Mouse (Mus musculus): ENCODE results near the gene Cdc20b. TPM values are rescaled to one million over a fixed set of nuclear protein-coding genes. Genes with fewer than 3 reads are reported as not detected.
"Not testable (repeated sequence)": the region's sequence is repeated elsewhere in the genome, so short reads cannot be mapped to it uniquely, and the experiment has no call there.

Cdc20b gene
- polyA plus RNA-seq, 1 experiment from 2014 or later = 0.86 TPM

DNA sequence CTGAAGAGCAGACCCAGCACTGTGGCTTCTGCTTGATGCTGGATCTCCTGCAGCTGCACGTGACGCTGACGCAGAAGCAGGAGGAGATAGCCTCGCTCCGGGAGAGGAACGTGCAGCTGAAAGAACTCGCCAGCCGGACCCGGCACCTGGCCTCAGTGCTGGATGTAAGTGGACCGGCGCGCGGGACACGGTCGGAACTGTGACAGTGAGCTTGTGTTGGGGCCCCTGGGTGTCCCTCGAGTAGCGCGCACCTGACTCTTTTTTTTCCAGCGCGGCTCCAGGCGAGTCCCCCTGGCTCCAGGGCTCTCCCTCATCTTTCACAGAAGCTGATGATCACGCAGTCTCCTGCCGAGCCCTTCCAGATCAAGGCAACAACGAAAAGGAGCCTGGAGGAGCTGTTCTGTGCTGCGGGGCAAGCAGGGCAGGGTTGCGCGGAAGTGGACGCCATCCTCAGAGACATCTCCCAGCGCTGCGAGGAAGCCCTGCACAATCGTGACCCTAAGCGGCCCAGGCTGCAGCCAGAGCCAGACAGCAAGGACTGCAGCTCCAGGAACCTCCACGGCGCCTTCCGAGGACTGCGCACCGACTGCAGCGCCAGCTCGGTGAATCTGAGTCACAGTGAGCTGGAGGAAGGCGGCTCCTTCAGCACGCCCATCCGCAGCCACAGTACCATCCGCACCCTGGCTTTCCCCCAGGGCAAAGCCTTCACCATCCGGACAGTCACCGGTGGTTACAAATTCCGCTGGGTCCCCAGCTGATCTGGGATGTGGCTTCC, 36.3 kb upstream of the Cdc20b start:
- WGBS = under 1% methylated on average over 46 of the region's 46 CpGs
- peak overlapping the region; percentile 71 for H3K9ac ChIP-seq
- peak overlapping the region; percentile 87 for H3K4me2 ChIP-seq
- H3K4me3 ChIP-seq = peak overlapping the region; percentile 47
- no peaks in the 10 kb centered on the region for H3K36me3 ChIP-seq
- H3K9me3 ChIP-seq = no peaks in the 10 kb centered on the region
- peaks cover 91% of the 10 kb centered on the region for H3K27me3 ChIP-seq
- H3K27ac ChIP-seq = peak overlapping the region; percentile 37; the same call in 1 of the 2 replicates
- H3K4me1 ChIP-seq (replicated peaks) = peaks cover 21% of the 10 kb centered on the region
- ATAC-seq (ENCODE audit: low FRiP score) = peak; percentile 60

GRCm38 (mm10) chr13:113000090-113000489, 34.8 kb upstream of the Cdc20b start:
- Histone ChIP-seq H3K9ac (no peak overlapping the region), H3K4me1 (replicated peaks) (peaks cover 10% of the 10 kb centered on the region), H3K4me3 (no peak overlapping the region), H3K27ac (no peak overlapping the region), H3K27me3 (peaks cover 76% of the 10 kb centered on the region), H3K36me3 (no peaks in the 10 kb centered on the region), H3K4me2 (no peak overlapping the region), H3K9me3 (no peaks in the 10 kb centered on the region)
- 81% methylated on average over 3 of the region's 3 CpGs for WGBS
- no peak for ATAC-seq (ENCODE audit: low FRiP score)

DNA sequence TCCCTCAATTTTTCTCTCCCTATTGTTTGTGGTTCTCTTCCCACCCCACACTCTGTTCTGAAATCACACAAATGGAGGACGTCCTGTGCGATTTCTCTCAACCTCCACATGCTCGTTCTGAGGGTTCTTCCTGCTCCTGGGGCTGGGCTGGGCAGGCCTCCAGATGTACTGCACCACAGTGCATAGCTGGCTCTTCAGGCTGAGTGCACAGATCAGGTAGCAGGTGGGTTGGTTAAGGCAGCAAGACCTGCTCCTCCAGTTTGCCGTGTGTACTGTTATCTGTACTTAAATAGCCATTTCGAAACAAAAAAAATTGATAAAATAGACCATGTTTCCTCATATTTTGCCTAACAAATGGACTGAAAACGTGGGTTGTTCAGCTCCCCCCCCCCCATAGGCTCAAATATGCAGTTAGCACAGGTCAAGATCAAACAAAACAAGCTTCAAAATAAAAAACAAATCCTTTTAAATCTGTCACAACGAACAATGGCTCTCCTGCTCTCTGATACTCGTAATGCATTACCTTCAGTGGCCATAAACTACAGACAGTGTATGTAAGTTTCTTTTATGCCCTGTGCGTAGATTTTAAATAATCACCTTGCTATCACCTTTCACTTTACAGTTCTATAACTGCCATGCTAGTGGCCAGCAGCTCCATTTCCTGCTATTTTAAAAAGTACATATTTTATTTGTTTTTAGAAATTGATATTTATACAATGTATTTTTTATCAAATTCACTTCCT, 34.2 kb upstream of the Cdc20b start:
- no peak overlapping the region for H3K4me2 ChIP-seq
- H3K27me3 ChIP-seq = peaks cover 70% of the 10 kb centered on the region
- no peak overlapping the region for H3K9ac ChIP-seq
- no peak for ATAC-seq (ENCODE audit: low FRiP score)
- no peak overlapping the region for H3K27ac ChIP-seq
- H3K4me3 ChIP-seq = no peak overlapping the region
- no peaks in the 10 kb centered on the region for H3K9me3 ChIP-seq
- 76% methylated on average over 9 of the region's 9 CpGs for WGBS
- H3K4me1 ChIP-seq (replicated peaks) = peaks cover 10% of the 10 kb centered on the region
- H3K36me3 ChIP-seq = no peaks in the 10 kb centered on the region

DNA sequence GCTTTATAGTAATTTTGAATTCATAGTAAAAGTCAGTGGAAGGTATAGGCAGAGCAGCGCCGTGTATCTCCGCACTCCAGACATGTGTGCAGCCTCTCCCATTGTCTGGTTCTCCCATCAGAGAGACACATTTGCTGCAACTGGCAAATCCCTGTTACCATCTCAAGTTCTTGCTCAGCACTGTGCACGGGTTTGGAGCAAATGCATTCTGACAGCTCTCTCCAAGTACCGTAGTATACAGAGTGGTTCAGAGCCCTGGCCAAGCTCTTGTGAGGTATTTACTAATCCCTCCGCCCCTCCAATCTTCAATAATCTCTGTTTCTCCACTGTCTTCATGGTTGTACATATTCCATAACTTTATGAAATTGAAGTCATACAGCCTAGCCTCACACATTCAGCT, 22.2 kb upstream of the Cdc20b start:
- Histone ChIP-seq H3K27ac (no peak overlapping the region), H3K9ac (no peak overlapping the region), H3K27me3 (0 out of 2 replicates have a peak, but pooled peaks cover 4% of the 10 kb centered on the region), H3K4me2 (no peak overlapping the region), H3K9me3 (no peaks in the 10 kb centered on the region), H3K4me1 (replicated peaks) (no peaks in the 10 kb centered on the region), H3K4me3 (no peak overlapping the region), H3K36me3 (no peaks in the 10 kb centered on the region)
- 88% methylated on average over 6 of the region's 6 CpGs for WGBS
- no peak for ATAC-seq (ENCODE audit: low FRiP score)

- not testable (repeated sequence) for H3K36me3 ChIP-seq; H3K4me2 ChIP-seq; H3K4me1 ChIP-seq (replicated peaks); H3K9me3 ChIP-seq; H3K27ac ChIP-seq; ATAC-seq (ENCODE audit: low FRiP score); H3K4me3 ChIP-seq; H3K9ac ChIP-seq; H3K27me3 ChIP-seq
- 63% methylated on average over 19 of the region's 20 CpGs for WGBS
Observed at GRCm38 (mm10) chr13:113013174-113013953, 21.5 kb upstream of the Cdc20b start.

DNA sequence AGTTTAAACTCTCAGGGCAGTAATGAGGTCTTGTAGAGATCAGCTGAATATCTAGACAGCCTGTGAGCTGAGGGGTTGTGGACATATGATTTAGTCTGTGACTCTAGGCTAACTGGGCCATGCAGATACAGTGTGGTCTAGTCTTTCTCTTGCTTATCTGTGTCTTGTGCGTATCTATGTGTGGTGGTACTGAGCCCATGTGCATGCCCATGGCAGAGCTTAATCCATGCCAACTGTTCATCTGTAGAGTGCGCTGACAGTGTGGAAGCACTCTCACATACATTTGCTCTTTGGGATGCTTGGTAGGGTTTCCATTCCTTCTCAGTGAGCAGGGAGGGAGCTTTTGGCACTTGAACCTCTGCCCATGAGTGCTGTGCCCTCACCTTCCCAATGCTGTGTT, 13.4 kb upstream of the Cdc20b start:
- Histone ChIP-seq H3K9me3 (no peaks in the 10 kb centered on the region), H3K27ac (no peak overlapping the region), H3K36me3 (no peaks in the 10 kb centered on the region), H3K9ac (no peak overlapping the region), H3K27me3 (0 out of 2 replicates have a peak, but pooled peaks cover 10% of the 10 kb centered on the region), H3K4me3 (no peak overlapping the region), H3K4me1 (replicated peaks) (no peaks in the 10 kb centered on the region), H3K4me2 (no peak overlapping the region)
- no peak for ATAC-seq (ENCODE audit: low FRiP score)
- WGBS = 94% methylated on average over 2 of the region's 2 CpGs

DNA sequence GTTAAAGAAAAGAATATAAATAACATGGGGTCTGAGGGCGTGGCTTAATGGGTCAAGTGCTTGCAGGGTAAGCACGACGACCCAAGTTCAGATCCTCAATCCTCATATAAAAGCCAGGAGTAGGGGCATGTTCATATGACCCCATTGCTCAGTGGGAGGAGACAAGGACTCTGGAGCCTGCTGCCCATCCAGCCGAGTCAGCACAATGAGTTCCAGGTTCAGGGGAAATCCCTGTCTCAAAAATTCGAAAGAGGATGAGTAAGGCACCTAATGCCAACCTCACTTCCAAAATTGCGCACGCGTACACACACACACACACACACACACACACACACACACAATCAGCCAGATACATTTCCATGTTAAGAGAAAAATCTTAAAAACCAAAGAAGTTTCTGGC, 12.4 kb upstream of the Cdc20b start:
- no peaks in the 10 kb centered on the region for H3K4me1 ChIP-seq (replicated peaks)
- no peak overlapping the region for H3K27ac ChIP-seq
- no peak for ATAC-seq (ENCODE audit: low FRiP score)
- H3K9me3 ChIP-seq = no peaks in the 10 kb centered on the region
- H3K27me3 ChIP-seq = 0 out of 2 replicates have a peak, but pooled peaks cover 10% of the 10 kb centered on the region
- H3K36me3 ChIP-seq = no peaks in the 10 kb centered on the region
- H3K4me3 ChIP-seq = no peak overlapping the region
- H3K9ac ChIP-seq = no peak overlapping the region
- H3K4me2 ChIP-seq = no peak overlapping the region
- 77% methylated on average over 8 of the region's 8 CpGs for WGBS

DNA sequence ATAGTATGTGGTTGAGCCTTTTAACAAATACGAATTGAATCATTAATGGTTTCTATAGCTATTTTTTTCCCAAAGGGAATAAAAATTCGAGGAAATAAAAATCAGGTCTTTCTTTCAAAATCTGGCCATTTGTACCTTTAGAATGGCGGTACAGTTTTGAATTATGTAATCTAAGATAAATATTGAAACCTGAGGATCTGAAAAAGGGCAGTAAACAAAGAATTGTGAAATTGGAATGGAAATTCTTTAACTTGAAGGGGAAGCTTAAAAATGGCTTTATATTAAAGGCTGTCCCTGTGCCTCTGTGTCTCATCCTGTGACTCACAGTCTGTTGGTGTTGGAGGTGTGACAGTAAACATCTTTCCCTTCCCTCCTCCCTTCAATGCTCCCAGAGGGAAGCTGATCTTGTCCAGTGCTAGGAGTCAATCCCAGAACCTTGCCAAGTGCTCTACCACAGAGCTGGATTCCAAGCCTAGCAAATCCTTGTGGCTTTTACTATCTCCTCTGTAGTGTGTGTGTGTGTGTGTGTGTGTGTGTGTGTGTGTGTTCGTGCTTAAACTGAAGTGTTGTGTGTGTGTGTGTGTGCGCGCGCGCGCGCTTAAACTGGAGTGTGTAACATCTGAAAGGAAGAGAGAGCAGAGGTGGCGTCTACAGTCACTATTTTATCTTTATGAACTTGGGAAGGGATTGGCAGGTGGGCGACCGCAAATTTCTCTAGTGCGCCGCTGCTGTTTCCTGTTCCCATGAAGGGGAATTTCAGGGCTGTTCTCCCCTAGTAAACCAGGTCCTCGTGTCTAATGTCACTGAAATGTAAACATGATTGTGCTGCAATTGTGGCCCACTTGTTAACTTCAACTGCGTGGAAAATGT, 11.4 kb upstream of the Cdc20b start:
- Histone ChIP-seq H3K9me3 (no peaks in the 10 kb centered on the region), H3K9ac (no peak overlapping the region), H3K4me2 (no peak overlapping the region), H3K4me3 (no peak overlapping the region), H3K36me3 (no peaks in the 10 kb centered on the region), H3K4me1 (replicated peaks) (no peaks in the 10 kb centered on the region), H3K27ac (no peak overlapping the region), H3K27me3 (peaks cover 18% of the 10 kb centered on the region; the same call in 1 of the 2 replicates)
- WGBS = 90% methylated on average over 17 of the region's 17 CpGs
- no peak for ATAC-seq (ENCODE audit: low FRiP score)

DNA sequence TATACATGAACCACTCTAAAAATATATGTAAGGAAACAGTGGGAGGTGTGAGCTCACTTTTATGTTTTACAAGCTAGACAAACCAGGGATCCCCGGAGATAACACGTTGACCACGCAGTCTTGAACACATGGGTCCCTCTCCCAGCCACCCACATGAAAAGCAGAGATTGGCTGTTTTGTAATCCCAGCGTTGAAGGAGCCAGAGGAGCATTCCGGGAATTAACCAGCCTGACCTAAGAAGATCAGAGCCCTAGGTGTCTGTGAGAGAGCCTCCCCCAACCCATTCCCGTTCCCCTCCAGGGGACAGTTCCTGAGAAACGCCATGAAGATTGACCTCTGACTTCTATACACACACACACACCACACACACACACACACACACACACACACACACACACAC, 3.6 kb upstream of the Cdc20b start:
- 2% methylated on average over 7 of the region's 7 CpGs for whole genome bisulfite sequencing
- peak overlapping the region; percentile 74 for H3K9ac ChIP-seq
- H3K36me3 ChIP-seq = no peaks in the 10 kb centered on the region
- peak overlapping the region; percentile 83 for H3K4me2 ChIP-seq
- H3K27me3 ChIP-seq = peaks cover 60% of the 10 kb centered on the region
- peaks cover 21% of the 10 kb centered on the region for H3K4me1 ChIP-seq (replicated peaks)
- no peak overlapping the region for H3K27ac ChIP-seq
- ATAC-seq (ENCODE audit: low FRiP score) = peak; percentile 34
- H3K9me3 ChIP-seq = no peaks in the 10 kb centered on the region
- H3K4me3 ChIP-seq = peak overlapping the region; percentile 59

DNA sequence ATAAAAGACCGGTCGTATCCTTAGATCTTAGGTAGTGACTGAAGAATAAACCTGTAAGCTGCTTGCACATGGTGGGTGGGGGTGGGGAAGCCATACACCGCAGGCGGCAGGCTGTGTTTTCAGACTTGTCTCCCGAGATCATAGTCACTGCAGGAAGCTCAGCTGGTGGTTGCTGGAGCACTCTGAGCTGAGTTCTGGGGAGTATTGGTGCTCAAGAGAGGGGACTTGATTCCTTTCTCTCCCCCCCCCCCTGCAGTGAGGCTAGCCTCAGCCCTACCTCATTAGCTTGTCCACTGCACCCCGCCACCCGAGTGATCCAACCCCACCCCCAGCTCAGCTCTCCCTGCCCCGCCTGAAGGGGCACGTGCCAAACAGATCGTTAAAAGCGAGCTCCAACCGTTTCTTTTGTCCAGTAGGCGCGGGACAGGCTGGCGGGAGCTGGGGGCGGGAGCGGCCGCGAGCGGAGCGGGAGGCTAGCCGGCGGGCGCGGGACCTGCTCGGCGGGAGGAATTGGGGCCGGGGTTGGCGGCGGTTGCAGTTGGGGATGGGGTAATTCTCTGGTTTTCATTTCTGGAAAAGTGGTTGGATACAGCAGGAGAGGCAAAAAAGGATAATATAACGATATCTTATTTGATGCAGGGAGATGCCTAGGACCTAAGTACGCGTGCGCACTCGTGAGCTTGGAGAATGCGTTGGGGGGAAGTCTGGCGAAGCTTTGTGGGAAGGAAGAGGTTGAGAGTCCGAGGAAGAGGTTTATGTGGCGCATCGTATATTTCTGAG, 2.9 kb upstream of the Cdc20b start:
- peak overlapping the region; percentile 74 for H3K9ac ChIP-seq
- H3K36me3 ChIP-seq = no peaks in the 10 kb centered on the region
- H3K4me3 ChIP-seq = peak overlapping the region; percentile 59
- H3K4me2 ChIP-seq = peak overlapping the region; percentile 83
- peaks cover 60% of the 10 kb centered on the region for H3K27me3 ChIP-seq
- peak; percentile 72 for ATAC-seq (ENCODE audit: low FRiP score)
- H3K27ac ChIP-seq = peak overlapping the region; percentile 78
- H3K9me3 ChIP-seq = no peaks in the 10 kb centered on the region
- peaks cover 21% of the 10 kb centered on the region for H3K4me1 ChIP-seq (replicated peaks)
- WGBS = under 1% methylated on average over 40 of the region's 40 CpGs

DNA sequence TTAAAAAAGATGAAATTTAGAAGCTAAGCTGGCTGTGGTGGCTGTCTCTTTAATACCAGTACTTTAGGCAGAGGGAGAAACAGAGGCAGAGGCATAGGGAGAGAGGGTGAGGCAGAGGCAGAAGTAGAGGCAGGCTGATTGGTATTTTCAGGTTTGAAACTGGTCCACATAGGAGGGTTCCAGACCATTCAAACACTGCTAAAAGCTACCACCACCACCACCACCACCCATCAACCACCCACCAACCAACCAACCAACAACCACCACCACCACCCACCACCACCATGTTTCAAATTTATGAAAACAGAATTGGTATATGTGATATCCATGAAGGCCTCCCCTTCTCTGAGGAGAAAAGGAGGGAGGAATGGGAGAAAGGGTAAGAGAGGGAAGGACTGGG, 2.1 kb upstream of the Cdc20b start:
- Histone ChIP-seq H3K9ac (no peak overlapping the region), H3K9me3 (no peaks in the 10 kb centered on the region), H3K4me1 (replicated peaks) (peaks cover 21% of the 10 kb centered on the region), H3K4me2 (peak overlapping the region; percentile 83), H3K27me3 (peaks cover 64% of the 10 kb centered on the region), H3K36me3 (no peaks in the 10 kb centered on the region), H3K4me3 (no peak overlapping the region; the same call in 1 of the 2 replicates), H3K27ac (no peak overlapping the region)
- ATAC-seq (ENCODE audit: low FRiP score) = no peak

Data from hindbrain, embryonic 13.5 days (tissue).